Mouse (Mus musculus): ENCODE data around the gene Abca8b. TPM values are rescaled to one million over a fixed set of nuclear protein-coding genes. Genes with fewer than 3 reads are reported as not detected.

The Abca8b gene
- polyA plus RNA-seq, 1 experiment = 1.2 TPM

GRCm38 (mm10) chr11:109884801-109885200 is 110.8 kb downstream of the Abca8b start:
- Histone ChIP-seq H3K4me1 (ENCODE audit: control insufficient read depth, insufficient read depth, low read length) (peaks cover 3% of the 10 kb centered on the region; the same call in 1 of the 2 replicates), H3K4me3 (ENCODE audit: insufficient read depth, low read length) (no peak overlapping the region), H3K27ac (ENCODE audit: insufficient read depth, low read depth, low read length) (no peak overlapping the region)
- TF ChIP-seq POLR2A (IDR thresholded peaks at IDR 0.05; ENCODE audit: borderline replicate concordance, low read depth, low read length) (no peak), CTCF (IDR thresholded peaks at IDR 0.05; ENCODE audit: low read depth, low read length) (no peak)

GRCm38 (mm10) chr11:109884126-109884525 is 111.5 kb downstream of the Abca8b start:
- TF ChIP-seq CTCF (IDR thresholded peaks at IDR 0.05; ENCODE audit: low read depth, low read length) (no peak), POLR2A (IDR thresholded peaks at IDR 0.05; ENCODE audit: borderline replicate concordance, low read depth, low read length) (no peak)
- peaks cover 3% of the 10 kb centered on the region; the same call in 1 of the 2 replicates for H3K4me1 ChIP-seq (ENCODE audit: control insufficient read depth, insufficient read depth, low read length)
- H3K27ac ChIP-seq (ENCODE audit: insufficient read depth, low read depth, low read length) = no peak overlapping the region
- no peak overlapping the region for H3K4me3 ChIP-seq (ENCODE audit: insufficient read depth, low read length)

Other genes starting within 250 kb of the Abca8b start
- not detected in 2 replicates for gene 1700012B07Rik, start 167.8 kb downstream of the Abca8b start, polyA plus RNA-seq (2012; ENCODE audit: insufficient read depth, insufficient read length, missing spikeins)
- gene Abca8a, start 100.1 kb upstream of the Abca8b start, polyA plus RNA-seq (2012; ENCODE audit: insufficient read depth, insufficient read length, missing spikeins) = 0.32 TPM in 1 of 2 replicates, not detected in the other
- 66.7 and 77.2 TPM in 2 replicates for gene Abca9, start 172.4 kb upstream of the Abca8b start, polyA plus RNA-seq (2012; ENCODE audit: insufficient read depth, insufficient read length, missing spikeins)